Mouse (Mus musculus): ENCODE measurements around the gene Gm13283.
"Not testable (repeated sequence)": the region's sequence is repeated elsewhere in the genome, so short reads cannot be mapped to it uniquely, and the experiment has no call there.

Gm13283 gene

DNA sequence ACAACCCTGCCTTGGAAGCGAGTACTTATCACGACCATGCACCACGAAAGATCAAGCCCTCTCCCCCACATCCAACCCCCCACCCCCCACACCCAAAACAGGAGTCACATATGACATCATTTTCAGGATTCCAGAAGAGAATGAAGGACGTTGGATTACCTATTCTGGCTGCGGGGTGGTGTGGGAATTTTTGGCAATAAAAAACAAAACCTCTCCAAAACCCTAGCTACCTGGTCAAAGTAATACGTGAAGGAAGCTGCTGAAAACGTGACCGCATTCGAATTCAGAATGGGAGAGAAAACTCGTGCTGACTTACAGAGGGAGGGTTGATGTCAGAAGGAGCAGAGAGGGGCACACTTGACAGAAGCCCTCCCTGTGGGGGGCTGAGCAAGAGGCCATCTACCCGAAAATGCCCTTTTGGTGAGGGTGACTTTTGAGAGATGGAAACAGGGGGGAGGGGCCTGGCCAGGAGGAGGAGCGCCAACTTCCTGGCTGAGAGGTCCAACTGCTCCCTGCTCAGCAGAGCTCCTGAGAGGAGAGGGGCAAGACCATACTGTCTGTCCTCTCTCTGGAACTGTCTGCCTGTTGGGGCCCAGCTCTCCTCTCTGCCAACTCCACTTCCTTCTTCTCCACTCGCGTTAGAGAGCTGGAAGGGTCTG is at the start of gene Gm13283:
Gene Gm13283, plus strand, starts transcription at position 510 of the 659 bp plus-strand sequence.
- not testable (repeated sequence) for DNase-seq (ENCODE audit: low spot score)

DNA sequence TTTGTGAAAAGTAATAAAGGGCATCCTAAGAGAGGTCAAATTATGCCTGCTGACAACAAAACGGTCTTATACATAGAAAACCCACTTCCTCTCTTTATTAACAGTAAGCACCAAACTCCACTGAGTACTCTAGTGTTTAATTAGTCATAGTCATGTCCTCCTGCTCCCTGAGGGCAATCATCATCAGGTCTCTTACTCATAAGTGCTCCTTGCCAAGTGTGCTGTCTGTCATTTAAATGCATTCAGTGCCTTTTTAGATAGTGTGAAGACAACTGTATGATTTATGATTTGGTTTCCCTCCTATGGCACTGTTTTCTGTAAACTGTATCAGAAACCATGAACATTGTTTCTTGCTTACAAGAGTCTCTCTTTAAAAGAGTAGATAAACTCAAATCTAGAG is 45.6 kb upstream of the Gm13283 start:
- no peak for DNase-seq (ENCODE audit: low spot score)

GRCm38 (mm10) chr4:88715059-88715458 is 44.9 kb upstream of the Gm13283 start:
- no peak for DNase-seq (ENCODE audit: low spot score)

DNA sequence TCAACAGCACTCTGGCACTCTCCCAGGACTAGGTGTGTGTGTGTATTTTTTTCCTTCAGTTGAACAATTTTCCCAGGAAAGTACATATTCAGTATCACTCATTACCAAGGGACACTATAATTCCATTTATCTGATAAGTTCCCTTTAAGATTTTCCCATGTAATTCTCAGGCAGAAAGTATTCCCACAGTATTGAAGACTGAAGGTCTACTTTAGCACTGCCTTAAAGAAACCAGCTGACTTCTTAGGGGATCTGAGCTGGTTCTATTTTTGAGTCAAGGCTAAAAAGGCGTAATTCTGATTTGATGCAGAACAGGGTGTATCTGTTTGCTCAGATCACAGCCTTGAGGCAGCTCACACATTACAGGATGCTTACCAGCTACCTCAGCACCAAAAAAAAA is 41.2 kb upstream of the Gm13283 start:
- no peak for DNase-seq (ENCODE audit: low spot score)

DNA sequence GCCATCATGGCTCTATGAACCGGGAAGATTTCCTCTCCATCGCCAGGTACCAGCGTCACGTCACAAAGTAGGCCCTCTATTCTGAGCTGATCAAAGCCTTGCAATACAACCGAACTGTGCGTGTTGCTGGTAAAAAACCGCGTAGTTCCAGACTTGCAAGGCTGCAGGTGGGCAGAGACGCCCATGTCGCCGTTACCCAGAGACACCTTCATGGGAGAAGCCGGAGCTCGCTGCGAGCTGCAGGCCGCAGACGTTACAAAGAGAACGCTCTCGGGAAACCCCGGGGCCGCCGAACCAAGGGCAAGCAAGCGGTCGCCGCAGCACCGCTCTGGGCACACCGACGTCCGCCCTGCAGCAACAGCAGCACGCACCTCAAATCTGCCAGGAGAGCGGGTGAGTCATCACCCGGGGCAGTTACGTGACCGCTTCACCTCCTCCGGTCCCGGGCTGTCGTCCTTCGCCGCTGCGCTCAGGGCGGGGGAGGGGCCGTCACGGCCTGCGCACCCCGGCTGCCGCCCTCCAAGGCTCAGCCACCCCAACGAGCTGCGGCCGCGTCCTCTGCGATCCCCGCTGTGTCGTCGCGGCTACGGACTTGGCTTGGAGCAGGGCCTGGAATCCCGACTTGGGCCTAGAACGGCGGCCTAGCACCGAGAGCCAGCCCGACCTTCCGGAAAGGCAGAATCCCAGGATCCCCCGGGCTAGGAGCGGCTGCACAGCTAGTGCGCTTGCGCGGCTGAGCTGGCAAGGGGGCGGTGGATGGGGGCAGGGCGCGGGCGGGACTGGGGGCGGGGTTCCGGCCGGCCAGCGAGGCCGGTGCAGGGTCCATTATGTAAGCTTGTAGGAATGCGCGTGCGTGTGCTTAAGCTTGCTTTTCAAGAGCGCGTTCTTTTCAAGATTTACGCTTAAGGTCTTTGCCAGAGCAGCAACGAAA is 37.9 kb upstream of the Gm13283 start, which contains the start of the genes Gm26566 and Klhl9:
Gene Gm26566, plus strand, starts transcription at position 15 of the 931 bp plus-strand sequence.
Gene Klhl9, minus strand, starts transcription at position 675 of the 931 bp plus-strand sequence.
- peak; percentile 84 for DNase-seq (ENCODE audit: low spot score)

DNA sequence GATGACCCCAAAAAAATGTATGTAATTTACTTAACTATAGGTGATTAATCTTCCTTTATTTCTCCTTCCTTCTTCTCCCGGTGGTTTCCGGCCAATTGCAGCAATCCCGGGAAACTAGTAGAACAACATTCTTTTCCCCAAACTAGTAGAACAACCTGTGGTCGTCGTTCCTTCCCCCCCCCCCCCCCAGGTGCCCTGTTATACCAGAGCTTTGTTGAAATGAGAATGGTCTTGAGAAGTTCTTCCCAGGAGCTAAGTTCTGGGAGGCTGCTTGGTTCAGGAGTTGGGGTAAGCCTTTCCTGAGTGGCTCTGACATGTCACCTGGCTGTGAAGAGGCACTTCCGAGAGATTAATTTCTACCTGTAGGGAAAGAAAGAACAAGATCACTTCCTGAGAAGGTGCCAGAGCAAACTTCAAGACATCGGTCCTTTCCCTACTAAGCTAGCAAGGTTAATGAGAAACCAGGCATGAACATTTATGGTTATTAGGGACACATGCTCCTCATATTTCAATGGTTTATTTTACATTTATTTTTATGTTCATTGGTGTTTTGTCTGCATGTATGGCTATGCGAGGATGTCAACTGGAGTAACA is 36.3 kb upstream of the Gm13283 start:
- DNase-seq (ENCODE audit: low spot score), result no peak

- no peak for DNase-seq (ENCODE audit: low spot score)
Measured at GRCm38 (mm10) chr4:88726727-88727126, 33.2 kb upstream of the Gm13283 start.

DNA sequence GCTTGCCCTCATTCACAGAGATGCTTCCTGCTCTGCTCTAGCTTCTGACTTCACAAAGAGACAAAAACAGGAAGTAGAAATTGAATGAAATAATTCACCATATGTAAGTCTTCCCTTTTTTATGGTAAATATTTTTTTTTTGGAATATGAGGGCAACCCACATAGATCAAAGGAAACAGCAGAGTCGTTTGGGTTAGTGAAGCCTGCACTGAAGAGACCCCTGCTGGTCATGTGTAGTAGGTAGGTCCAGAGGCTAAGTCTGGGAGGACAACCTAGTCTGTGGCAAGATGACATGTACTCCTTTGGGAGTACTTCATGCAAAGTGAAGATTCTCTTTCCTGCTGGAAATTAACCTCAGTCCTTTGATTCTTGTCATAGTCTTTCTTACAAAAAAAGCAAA is 32.6 kb upstream of the Gm13283 start:
- no peak for DNase-seq (ENCODE audit: low spot score)

GRCm38 (mm10) chr4:88738480-88738879 is 21.4 kb upstream of the Gm13283 start:
- DNase-seq (ENCODE audit: low spot score), result peak; percentile 63

DNA sequence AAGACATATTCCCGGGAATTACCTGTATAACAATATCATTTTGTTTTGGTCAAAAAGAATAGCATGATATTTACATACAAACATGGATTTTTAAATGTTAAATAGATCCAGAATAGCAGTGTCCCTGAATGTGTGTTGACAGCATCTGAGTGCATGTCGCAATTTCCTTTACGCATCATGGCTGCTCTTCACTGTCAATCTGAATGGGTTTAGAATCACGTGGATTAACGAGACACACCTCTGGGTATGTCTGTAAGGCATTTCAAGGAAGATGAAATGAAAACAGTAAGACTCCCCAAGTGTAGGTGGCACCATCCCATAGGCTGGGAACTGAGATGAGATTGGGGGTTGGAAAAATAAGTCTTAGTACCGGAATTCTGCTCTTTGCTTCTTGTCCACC is 20.9 kb upstream of the Gm13283 start:
- DNase-seq (ENCODE audit: low spot score), result no peak

- no peak for DNase-seq (ENCODE audit: low spot score)
Measured at GRCm38 (mm10) chr4:88741426-88741825, 18.5 kb upstream of the Gm13283 start.

DNA sequence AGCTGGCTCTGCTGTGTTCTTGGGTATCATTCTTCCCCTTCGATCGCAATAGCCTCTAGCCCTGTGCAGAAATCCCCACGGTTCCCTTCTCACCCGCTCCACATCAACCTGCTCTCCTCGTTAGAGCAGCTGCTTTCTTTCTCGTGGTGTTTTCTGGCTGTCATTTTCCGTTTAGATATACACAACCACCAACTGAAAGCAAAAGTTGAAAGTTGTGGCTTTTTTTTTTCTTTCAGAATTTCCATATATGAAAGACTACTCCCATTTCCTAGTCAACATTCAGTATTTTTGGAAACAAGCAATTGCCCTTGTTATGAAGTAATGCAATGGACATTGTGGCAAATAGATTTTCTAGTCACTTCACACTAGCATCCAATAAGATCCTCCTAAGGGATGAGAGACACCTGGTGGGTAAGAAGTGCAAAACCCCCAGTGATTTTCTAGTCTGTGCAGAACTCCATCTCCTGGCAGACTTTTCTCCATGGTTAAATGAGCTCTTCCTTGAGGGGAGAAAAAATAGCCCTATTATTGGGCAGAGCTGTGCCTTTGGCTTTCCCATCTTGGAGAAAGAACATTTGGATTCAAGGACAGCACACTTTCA is 17.0 kb upstream of the Gm13283 start:
- DNase-seq (ENCODE audit: low spot score), result no peak

- DNase-seq (ENCODE audit: low spot score), result no peak
Measured at GRCm38 (mm10) chr4:88744207-88744606, 15.7 kb upstream of the Gm13283 start.

GRCm38 (mm10) chr4:88749926-88750325 is 10.0 kb upstream of the Gm13283 start:
- DNase-seq (ENCODE audit: low spot score), result no peak

- not testable (repeated sequence) for DNase-seq (ENCODE audit: low spot score)
Measured at GRCm38 (mm10) chr4:88754818-88755340, 5.0 kb upstream of the Gm13283 start, which contains the start of gene Gm13271. Gm13271 (plus strand) TSS chr4:88754868.

DNA sequence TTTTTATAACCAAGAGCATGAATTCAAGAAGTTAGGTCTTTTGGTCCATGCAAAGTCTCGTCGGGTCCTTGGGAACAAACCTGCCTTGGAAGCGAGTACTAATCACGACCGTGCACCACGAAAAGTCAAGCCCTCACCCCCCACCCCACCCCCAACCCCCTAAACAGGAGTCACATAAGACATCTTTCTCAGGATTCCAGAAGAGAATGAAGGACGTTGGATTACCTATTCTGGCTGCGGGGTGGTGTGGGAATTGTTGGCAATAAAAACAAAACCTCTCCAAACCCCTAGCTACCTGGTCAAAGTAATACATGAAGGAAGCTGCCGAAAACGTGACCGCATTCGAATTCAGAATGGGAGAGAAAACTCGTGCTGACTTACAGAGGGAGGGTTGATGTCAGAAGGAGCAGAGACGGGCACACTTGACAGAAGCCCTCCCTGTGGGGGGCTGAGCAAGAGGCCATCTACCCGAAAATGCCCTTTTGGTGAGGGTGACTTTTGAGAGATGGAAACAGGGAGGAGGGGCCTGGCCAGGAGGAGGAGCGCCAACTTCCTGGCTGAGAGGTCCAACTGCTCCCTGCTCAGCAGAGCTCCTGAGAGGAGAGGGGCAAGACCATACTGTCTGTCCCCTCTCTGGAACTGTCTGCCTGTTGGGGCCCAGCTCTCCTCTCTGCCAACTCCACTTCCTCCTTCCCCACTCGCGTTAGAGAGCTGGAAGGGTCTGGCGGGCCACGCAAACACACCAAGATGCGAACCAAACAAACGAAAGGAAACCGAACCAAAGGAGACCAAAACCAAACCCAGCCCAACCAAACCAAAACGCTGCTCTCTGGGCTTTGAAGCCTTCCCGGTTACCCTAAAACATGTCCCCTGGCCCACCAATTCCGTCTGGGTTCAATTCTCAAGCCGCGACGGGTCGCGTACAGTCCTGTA is 3.1 kb upstream of the Gm13283 start:
- not testable (repeated sequence) for DNase-seq (ENCODE audit: low spot score)

DNA sequence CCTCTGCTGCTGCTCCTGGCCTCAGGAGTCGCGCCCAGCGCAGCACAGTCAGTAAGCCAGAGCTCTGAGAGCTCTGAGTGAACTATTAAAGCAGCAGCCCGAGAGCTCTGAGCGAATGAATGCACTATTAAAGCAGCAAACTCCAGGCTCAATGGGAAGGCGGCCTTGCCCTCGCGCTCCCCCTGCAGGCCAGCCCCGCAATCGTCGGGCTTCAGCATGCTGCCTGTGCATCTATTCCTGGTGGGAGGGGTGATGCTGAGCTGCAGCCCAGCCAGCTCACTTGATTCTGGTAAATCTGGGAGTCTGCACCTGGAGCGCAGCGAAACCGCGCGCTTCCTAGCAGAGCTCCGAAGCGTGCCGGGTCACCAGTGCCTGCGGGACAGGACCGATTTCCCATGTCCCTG is 2.3 kb upstream of the Gm13283 start:
- DNase-seq (ENCODE audit: low spot score), result not testable (repeated sequence)

- DNase-seq (ENCODE audit: low spot score), result not testable (repeated sequence)
Measured at GRCm38 (mm10) chr4:88758751-88759150, 1.2 kb upstream of the Gm13283 start.

DNA sequence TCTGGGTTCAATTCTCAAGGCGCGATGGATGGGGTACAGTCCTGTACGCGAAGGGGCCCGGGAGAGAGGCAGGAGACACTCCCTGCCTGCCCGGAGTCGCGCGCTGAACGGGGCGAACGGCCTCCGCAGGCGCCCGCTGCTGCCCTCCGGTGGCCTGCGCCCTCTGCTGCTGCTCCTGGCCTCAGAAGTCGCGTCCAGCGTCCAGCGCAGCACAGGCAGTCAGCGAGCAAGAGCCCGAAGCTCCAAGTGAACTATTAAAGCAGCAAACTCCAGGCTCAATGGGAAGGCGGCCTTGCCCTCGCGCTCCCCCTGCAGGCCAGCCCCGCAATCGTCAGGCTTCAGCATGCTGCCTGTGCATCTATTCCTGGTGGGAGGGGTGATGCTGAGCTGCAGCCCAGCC is 512 bp downstream of the Gm13283 start:
- DNase-seq (ENCODE audit: low spot score), result not testable (repeated sequence)

DNA sequence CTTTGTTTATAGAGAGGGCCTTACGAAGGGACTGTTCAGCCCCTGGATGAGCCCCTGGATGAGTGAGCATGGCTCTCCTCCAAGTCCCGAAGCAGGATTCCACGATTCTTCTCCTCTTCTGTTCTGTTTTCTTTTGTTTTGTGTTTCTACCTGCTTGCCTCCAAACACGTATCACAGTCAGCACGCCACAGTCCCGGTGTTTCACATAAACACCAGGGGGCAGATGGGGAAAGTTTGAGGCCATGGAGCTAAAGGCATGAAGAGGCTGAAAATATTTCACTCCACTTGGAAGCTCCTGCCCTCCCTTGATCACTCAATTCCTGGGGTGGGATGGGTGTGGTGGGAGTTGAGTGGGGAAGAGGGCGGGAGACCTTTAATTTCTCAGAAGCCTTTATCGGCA is 1.9 kb downstream of the Gm13283 start:
- not testable (repeated sequence) for DNase-seq (ENCODE audit: low spot score)

- not testable (repeated sequence) for DNase-seq (ENCODE audit: low spot score)
Measured at GRCm38 (mm10) chr4:88762341-88762740, 2.4 kb downstream of the Gm13283 start.
